Mouse (Mus musculus): ENCODE measurements at regions not wholly inside any gene's neighbourhood (a gene's known extent, or its start where the extent isn't known, plus 50 kb on each side); places are given as distances from the start of the nearest gene placed in this dataset.

DNA sequence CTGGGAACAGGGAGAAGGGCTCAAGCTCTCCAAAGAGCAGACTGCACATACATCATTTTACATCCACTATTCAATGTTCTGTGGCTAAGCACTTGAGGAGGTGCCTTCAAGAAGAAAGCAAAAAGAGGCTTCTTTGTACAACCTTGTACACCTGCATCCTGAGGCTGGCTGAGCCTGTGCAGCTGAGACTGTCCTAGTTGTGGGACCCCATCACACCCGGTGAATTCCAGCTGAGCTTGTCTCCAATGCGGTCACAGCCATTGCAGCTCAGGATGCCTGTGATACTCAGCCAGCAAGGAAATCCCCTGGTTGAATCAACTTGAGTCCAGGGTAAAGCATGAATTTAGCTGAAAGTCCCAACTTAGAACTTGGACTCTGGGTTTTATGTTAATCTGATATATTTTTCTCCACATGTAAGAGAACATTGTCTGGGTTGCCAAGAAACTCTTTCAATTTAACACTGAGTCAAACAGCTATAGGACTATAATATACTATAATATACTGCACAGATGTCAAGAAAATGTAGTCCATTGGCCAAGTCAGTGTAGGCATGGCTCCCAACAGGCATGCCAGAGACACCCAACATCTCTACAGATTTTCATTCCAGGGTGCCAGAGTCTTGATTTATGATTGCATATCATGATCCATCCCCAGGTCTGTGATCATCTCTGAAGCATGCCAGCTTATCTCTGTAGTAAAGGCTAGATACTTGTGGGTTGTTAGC lies 599.2 kb downstream of the Pard3 start:
- Histone ChIP-seq H3K27me3 (no peaks in the 10 kb centered on the region), H3K4me3 (no peak overlapping the region), H3K4me1 (no peaks in the 10 kb centered on the region), H3K9ac (no peak overlapping the region), H3K36me3 (no peaks in the 10 kb centered on the region), H3K4me2 (no peak overlapping the region), H3K9me3 (no peaks in the 10 kb centered on the region), H3K27ac (no peak overlapping the region)
- no peak for ATAC-seq (ENCODE audit: insufficient number of reproducible peaks, insufficient read depth, low FRiP score, low TSS enrichment, low read depth)
- WGBS = 94% methylated on average over 2 of the region's 2 CpGs

DNA sequence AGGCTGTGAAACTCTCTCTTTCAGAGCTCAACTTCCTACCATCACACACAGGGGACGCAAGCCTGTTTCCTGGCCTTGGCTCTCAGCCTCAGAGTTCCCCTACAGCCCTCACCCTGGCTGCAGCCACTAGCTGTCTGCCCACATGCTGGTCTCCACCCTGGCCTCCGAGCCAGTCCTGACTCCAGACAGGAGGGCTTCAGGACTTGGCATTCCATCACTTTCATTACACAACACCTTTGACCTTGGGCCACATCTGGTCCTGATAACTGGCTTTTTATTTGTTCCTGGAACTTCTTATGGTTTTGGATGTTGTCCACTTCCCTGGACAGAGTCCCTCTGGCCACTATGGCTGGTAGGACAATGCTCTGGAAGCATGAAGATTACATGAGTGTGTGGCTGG lies 602.9 kb downstream of the Pard3 start:
- Histone ChIP-seq H3K27me3 (no peaks in the 10 kb centered on the region), H3K9ac (no peak overlapping the region), H3K9me3 (no peaks in the 10 kb centered on the region), H3K36me3 (no peaks in the 10 kb centered on the region), H3K4me3 (no peak overlapping the region), H3K4me1 (no peaks in the 10 kb centered on the region), H3K27ac (no peak overlapping the region), H3K4me2 (no peak overlapping the region)
- 44% methylated on average over 2 of the region's 2 CpGs for WGBS
- ATAC-seq (ENCODE audit: insufficient number of reproducible peaks, insufficient read depth, low FRiP score, low TSS enrichment, low read depth) = no peak

DNA sequence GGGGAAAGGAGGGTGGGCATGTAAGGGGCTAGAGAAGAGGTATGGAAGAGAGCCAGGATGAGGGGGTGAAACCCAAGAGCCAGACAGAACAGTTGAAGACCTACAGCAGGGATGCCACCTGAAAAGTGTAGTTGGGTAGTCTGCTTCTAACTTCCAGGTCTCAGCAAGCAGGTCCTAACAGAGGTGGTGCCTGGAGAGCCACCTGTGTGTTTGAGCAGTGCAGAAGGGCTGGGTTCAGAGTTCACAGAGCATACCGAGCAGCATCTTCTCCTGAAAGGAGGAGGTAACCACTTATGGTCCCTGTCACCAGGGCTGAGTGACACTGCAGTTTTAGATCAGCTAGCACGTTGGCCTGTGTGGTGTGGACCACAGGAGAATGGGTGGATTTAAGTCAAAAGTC lies 605.3 kb downstream of the Pard3 start:
- no peak for ATAC-seq (ENCODE audit: insufficient number of reproducible peaks, insufficient read depth, low FRiP score, low TSS enrichment, low read depth)
- no peaks in the 10 kb centered on the region for H3K36me3 ChIP-seq
- no peak overlapping the region for H3K4me2 ChIP-seq
- no peak overlapping the region for H3K27ac ChIP-seq
- H3K9ac ChIP-seq = no peak overlapping the region
- H3K9me3 ChIP-seq = no peaks in the 10 kb centered on the region
- H3K27me3 ChIP-seq = no peaks in the 10 kb centered on the region
- 52% methylated on average over 2 of the region's 2 CpGs for WGBS
- no peaks in the 10 kb centered on the region for H3K4me1 ChIP-seq
- no peak overlapping the region for H3K4me3 ChIP-seq

GRCm38 (mm10) chr8:127674063-127674462 lies 610.4 kb downstream of the Pard3 start:
- no peaks in the 10 kb centered on the region for H3K36me3 ChIP-seq
- H3K27me3 ChIP-seq = no peaks in the 10 kb centered on the region
- WGBS = 87% methylated on average over 1 of the region's 1 CpGs
- H3K9me3 ChIP-seq = no peaks in the 10 kb centered on the region
- no peak overlapping the region for H3K27ac ChIP-seq
- ATAC-seq (ENCODE audit: insufficient number of reproducible peaks, insufficient read depth, low FRiP score, low TSS enrichment, low read depth) = no peak
- no peak overlapping the region for H3K4me3 ChIP-seq
- no peak overlapping the region for H3K4me2 ChIP-seq
- no peaks in the 10 kb centered on the region; the same call in 1 of the 2 replicates for H3K4me1 ChIP-seq
- no peak overlapping the region for H3K9ac ChIP-seq

DNA sequence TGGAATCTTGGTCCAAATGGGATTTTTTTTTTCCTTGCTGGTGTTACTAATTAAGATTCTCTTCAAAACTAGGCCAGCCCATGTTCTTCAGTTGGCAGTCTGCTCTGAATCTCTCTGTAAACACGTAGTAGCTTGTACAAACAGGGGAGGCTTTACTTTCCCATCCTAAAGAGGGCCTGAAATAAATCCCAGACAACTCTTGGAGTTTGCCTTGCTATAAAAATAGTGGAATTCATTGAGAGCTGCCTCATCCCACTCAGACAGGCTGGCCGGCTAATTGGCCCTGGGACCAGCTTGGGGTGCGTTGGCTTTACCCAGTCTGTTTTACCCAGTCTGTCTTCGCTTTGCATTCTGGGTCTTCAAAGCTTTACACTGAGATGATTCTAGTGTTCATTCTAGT lies 611.7 kb downstream of the Pard3 start:
- Histone ChIP-seq H3K4me1 (no peaks in the 10 kb centered on the region; the same call in 1 of the 2 replicates), H3K9ac (no peak overlapping the region), H3K36me3 (no peaks in the 10 kb centered on the region), H3K27ac (no peak overlapping the region), H3K9me3 (no peaks in the 10 kb centered on the region), H3K27me3 (no peaks in the 10 kb centered on the region), H3K4me2 (no peak overlapping the region), H3K4me3 (no peak overlapping the region)
- 80% methylated on average over 4 of the region's 4 CpGs for WGBS
- ATAC-seq (ENCODE audit: insufficient number of reproducible peaks, insufficient read depth, low FRiP score, low TSS enrichment, low read depth) = no peak

- WGBS = 81% methylated on average over 3 of the region's 3 CpGs
- no peak for ATAC-seq (ENCODE audit: insufficient number of reproducible peaks, insufficient read depth, low FRiP score, low TSS enrichment, low read depth)
- no peak overlapping the region for H3K27ac ChIP-seq
Measured at GRCm38 (mm10) chr8:127680205-127680604, 616.5 kb downstream of the Pard3 start.

DNA sequence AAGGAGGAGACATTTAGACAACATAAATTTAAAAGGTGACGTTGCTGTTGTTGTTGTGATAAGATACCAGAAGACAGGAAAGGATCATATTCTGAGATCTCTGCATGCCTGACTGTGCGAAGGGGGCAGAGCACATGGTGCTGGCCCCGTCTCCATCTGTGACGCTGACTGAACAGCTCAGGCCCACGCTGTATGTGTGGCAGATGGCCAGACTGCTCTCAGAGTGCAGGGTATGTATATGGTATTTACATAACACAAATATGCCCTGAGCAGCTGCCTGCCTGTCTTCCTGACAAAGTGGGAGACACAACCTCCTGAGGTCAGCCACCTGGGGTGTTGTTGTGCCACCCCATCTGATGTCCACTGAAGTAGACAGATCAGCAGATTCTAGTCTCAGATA lies 620.5 kb downstream of the Pard3 start:
- Histone ChIP-seq H3K27ac (no peak overlapping the region), H3K4me2 (no peak overlapping the region), H3K27me3 (no peaks in the 10 kb centered on the region), H3K36me3 (no peaks in the 10 kb centered on the region), H3K4me1 (0 out of 2 replicates have a peak, but pooled peaks cover 6% of the 10 kb centered on the region), H3K4me3 (no peak overlapping the region), H3K9me3 (no peaks in the 10 kb centered on the region), H3K9ac (no peak overlapping the region)
- no peak for ATAC-seq (ENCODE audit: insufficient number of reproducible peaks, insufficient read depth, low FRiP score, low TSS enrichment, low read depth)
- WGBS = 67% methylated on average over 5 of the region's 5 CpGs

More at GRCm38 (mm10) chr8:127680205-127680604, 616.5 kb downstream of the Pard3 start:
- H3K4me1 ChIP-seq = peaks cover 6% of the 10 kb centered on the region; the same call in 1 of the 2 replicates
- H3K9me3 ChIP-seq = no peaks in the 10 kb centered on the region
- no peaks in the 10 kb centered on the region for H3K27me3 ChIP-seq
- no peaks in the 10 kb centered on the region for H3K36me3 ChIP-seq
- no peak overlapping the region for H3K9ac ChIP-seq
- H3K4me3 ChIP-seq = no peak overlapping the region
- H3K4me2 ChIP-seq = no peak overlapping the region

GRCm38 (mm10) chr8:127690792-127691191 lies 627.1 kb downstream of the Pard3 start:
- Histone ChIP-seq H3K36me3 (no peaks in the 10 kb centered on the region), H3K9me3 (no peaks in the 10 kb centered on the region), H3K4me3 (no peak overlapping the region), H3K9ac (no peak overlapping the region), H3K4me1 (no peaks in the 10 kb centered on the region), H3K27ac (no peak overlapping the region), H3K4me2 (no peak overlapping the region), H3K27me3 (no peaks in the 10 kb centered on the region)
- ATAC-seq (ENCODE audit: insufficient number of reproducible peaks, insufficient read depth, low FRiP score, low TSS enrichment, low read depth) = no peak
- WGBS = 80% methylated on average over 4 of the region's 4 CpGs

GRCm38 (mm10) chr8:127698404-127698803 lies 634.7 kb downstream of the Pard3 start:
- WGBS = 91% methylated on average over 4 of the region's 4 CpGs
- H3K27me3 ChIP-seq = no peaks in the 10 kb centered on the region
- H3K9ac ChIP-seq = no peak overlapping the region
- H3K9me3 ChIP-seq = no peaks in the 10 kb centered on the region
- H3K27ac ChIP-seq = no peak overlapping the region
- no peak overlapping the region for H3K4me2 ChIP-seq
- no peak for ATAC-seq (ENCODE audit: insufficient number of reproducible peaks, insufficient read depth, low FRiP score, low TSS enrichment, low read depth)
- H3K4me3 ChIP-seq = no peak overlapping the region
- no peaks in the 10 kb centered on the region for H3K4me1 ChIP-seq
- no peaks in the 10 kb centered on the region for H3K36me3 ChIP-seq

DNA sequence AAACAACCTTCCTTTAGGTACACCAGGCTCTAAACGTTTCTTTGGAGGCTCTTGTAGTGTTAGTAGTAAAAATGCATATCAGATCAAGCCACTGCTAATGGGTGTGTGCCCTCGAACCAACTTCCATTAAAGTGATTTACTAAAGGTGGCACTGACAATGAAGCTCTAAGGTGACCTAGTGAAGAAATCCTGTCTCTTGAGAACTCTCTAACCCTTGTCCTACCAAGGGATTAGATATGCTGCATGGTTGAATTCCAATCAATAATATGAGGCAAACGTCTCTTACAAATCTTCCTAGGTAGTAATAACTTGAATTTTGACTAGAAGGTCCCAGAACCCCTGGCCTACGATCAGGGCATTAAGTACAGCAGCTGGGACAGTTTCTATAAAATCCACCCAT lies 640.7 kb downstream of the Pard3 start:
- H3K36me3 ChIP-seq = no peaks in the 10 kb centered on the region
- no peaks in the 10 kb centered on the region; the same call in 1 of the 2 replicates for H3K27me3 ChIP-seq
- H3K9ac ChIP-seq = no peak overlapping the region
- no peak overlapping the region for H3K4me2 ChIP-seq
- no peak overlapping the region for H3K27ac ChIP-seq
- H3K9me3 ChIP-seq = no peaks in the 10 kb centered on the region
- H3K4me3 ChIP-seq = no peak overlapping the region
- H3K4me1 ChIP-seq = no peaks in the 10 kb centered on the region
- WGBS = 56% methylated on average over 4 of the region's 4 CpGs
- ATAC-seq (ENCODE audit: insufficient number of reproducible peaks, insufficient read depth, low FRiP score, low TSS enrichment, low read depth) = no peak

GRCm38 (mm10) chr8:127706051-127706835 lies 642.5 kb downstream of the Pard3 start:
- H3K27ac ChIP-seq = no peak overlapping the region
- WGBS = 60% methylated on average over 16 of the region's 16 CpGs
- no peaks in the 10 kb centered on the region for H3K9me3 ChIP-seq
- H3K4me1 ChIP-seq = no peaks in the 10 kb centered on the region
- ATAC-seq (ENCODE audit: insufficient number of reproducible peaks, insufficient read depth, low FRiP score, low TSS enrichment, low read depth) = no peak
- H3K9ac ChIP-seq = no peak overlapping the region
- no peaks in the 10 kb centered on the region for H3K36me3 ChIP-seq
- no peak overlapping the region for H3K4me3 ChIP-seq
- no peaks in the 10 kb centered on the region; the same call in 1 of the 2 replicates for H3K27me3 ChIP-seq
- no peak overlapping the region for H3K4me2 ChIP-seq

DNA sequence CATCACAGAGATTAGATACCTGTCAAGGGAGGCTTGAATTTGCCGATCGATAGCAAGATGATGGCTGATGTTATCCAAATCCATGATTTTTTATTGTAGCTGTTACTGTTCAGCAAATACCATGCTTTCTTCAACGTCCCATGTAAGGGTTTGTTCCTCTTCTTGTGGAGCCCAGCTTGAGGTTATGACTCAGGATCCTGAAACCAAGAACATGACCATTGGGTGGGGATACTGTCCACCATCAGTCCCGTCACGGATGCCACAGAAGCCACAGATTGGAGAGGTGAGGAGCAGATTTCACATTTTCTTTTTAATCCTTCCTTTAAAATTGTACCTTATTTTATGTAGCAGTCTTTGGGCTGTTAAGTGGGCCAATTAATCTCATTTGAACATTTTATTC lies 645.7 kb downstream of the Pard3 start:
- no peaks in the 10 kb centered on the region; the same call in 1 of the 2 replicates for H3K27me3 ChIP-seq
- no peaks in the 10 kb centered on the region for H3K36me3 ChIP-seq
- no peak for ATAC-seq (ENCODE audit: insufficient number of reproducible peaks, insufficient read depth, low FRiP score, low TSS enrichment, low read depth)
- H3K9ac ChIP-seq = no peak overlapping the region
- H3K27ac ChIP-seq = no peak overlapping the region
- no peak overlapping the region for H3K4me3 ChIP-seq
- no peaks in the 10 kb centered on the region for H3K9me3 ChIP-seq
- 87% methylated on average over 5 of the region's 5 CpGs for WGBS
- 0 out of 2 replicates have a peak, but pooled peaks cover 3% of the 10 kb centered on the region for H3K4me1 ChIP-seq
- H3K4me2 ChIP-seq = no peak overlapping the region
